Mouse (Mus musculus) C2C12 (cell line): Measurements from ENCODE around the gene Ccz1.

Experiments
- CEBPB ChIP-seq: IDR thresholded peaks from one replicate; pipeline ENCODE4 v1.6.1; 2011; ENCODE audit warnings: low read depth, mild to moderate bottlenecking, control low read depth, moderate library complexity
- CTCF ChIP-seq: IDR thresholded peaks from one replicate; pipeline ENCODE4 v1.5.1; 2011; ENCODE audit not compliant: control insufficient read depth, insufficient read depth, insufficient read length
- MAX ChIP-seq: IDR thresholded peaks from one replicate; pipeline ENCODE4 v1.6.1; 2011; ENCODE audit warnings: mild to moderate bottlenecking, control low read depth
- MYOD1 ChIP-seq: IDR thresholded peaks from one replicate; pipeline ENCODE4 v1.6.1; 2011; ENCODE audit warnings: low read depth; ENCODE audit not compliant: control insufficient read depth, insufficient read length
- MYOG ChIP-seq: IDR thresholded peaks from one replicate; pipeline ENCODE4 v1.6.1; 2011; ENCODE audit not compliant: control insufficient read depth, insufficient read length; ENCODE audit errors: extremely low read depth
- USF1 ChIP-seq: IDR thresholded peaks from one replicate; pipeline ENCODE4 v1.6.1; 2011; ENCODE audit warnings: low read depth, mild to moderate bottlenecking, control low read depth, moderate library complexity

- no peak for TF ChIP-seq MYOG
- TF ChIP-seq CTCF: no peak
- TF ChIP-seq MAX: no peak
- no peak for TF ChIP-seq MYOD1
- no peak for TF ChIP-seq USF1
- no peak for TF ChIP-seq CEBPB
Observed at GRCm38 (mm10) chr5:143993849-143994248, 20.8 kb downstream of the Ccz1 start.
